Mouse (Mus musculus) stomach, embryonic 15.5 days (tissue): ENCODE results near the gene Cnot2. TPM values are rescaled to one million over a fixed set of nuclear protein-coding genes. Genes with fewer than 3 reads are reported as not detected.

ENCODE experiments used
- ATAC-seq: fragments of 200-750 bp; cut with Nextera tagmentation; 2 replicates; pipeline ENCODE4 v1.8.0; 2017; ENCODE audit warnings: low read depth, moderate number of reproducible peaks, moderate TSS enrichment; ENCODE audit not compliant: insufficient read depth, low FRiP score
- H3K27ac ChIP-seq: fragments of 300-500 bp; sonication (generic); 2 replicates; pipeline ENCODE4 v1.5.1; 2015; ENCODE audit warnings: mild to moderate bottlenecking, inconsistent platforms
- H3K27me3 ChIP-seq: fragments of 300-500 bp; sonication (generic); replicated peaks from 2 replicates; pipeline ENCODE4 v1.6.1; 2015; ENCODE audit warnings: inconsistent platforms
- H3K36me3 ChIP-seq: fragments of 300-500 bp; sonication (generic); 2 replicates; pipeline ENCODE4 v1.6.1; 2015; ENCODE audit warnings: inconsistent platforms
- H3K4me1 ChIP-seq: fragments of 300-500 bp; sonication (generic); 2 replicates; pipeline ENCODE4 v1.6.1; 2015; ENCODE audit warnings: inconsistent platforms
- H3K4me2 ChIP-seq: fragments of 300-500 bp; sonication (generic); 2 replicates; pipeline ENCODE4 v1.6.1; 2015; ENCODE audit warnings: mild to moderate bottlenecking, inconsistent platforms
- H3K4me3 ChIP-seq: fragments of 300-500 bp; sonication (generic); replicated peaks from 2 replicates; pipeline ENCODE4 v1.5.1; 2015; ENCODE audit warnings: inconsistent platforms
- H3K9ac ChIP-seq: fragments of 300-500 bp; sonication (generic); 2 replicates; pipeline ENCODE4 v1.6.1; 2015; ENCODE audit warnings: inconsistent platforms
- H3K9me3 ChIP-seq: fragments of 300-500 bp; sonication (generic); 2 replicates; pipeline ENCODE4 v1.6.1; 2016; ENCODE audit warnings: inconsistent platforms
- WGBS: fragments of 180-500 bp; shearing (Covaris S2); methylation state at CpG from one replicate; pipeline ENCODE4 v1.1.7; 2015; 5-methylcytosine and 5-hydroxymethylcytosine counted together
- polyA plus RNA-seq: library from polyadenylated mRNA; unstranded; fragments of >200 nt; fragmentation: Nextera tagmentation; extraction: Ambion mirVana; gene quantifications from 2 replicates; pipeline ENCODE4 v1.2.1, GENCODE M21; 2015

Cnot2 gene
- polyA plus RNA-seq, 1 experiment from 2014 or later: 76.5 TPM

- Histone ChIP-seq H3K4me2 (peak overlapping the region; percentile 97), H3K36me3 (no peaks in the 10 kb centered on the region), H3K4me1 (peaks cover 7% of the 10 kb centered on the region; the same call in 1 of the 2 replicates), H3K27me3 (peaks cover 5% of the 10 kb centered on the region; the same call in 1 of the 2 replicates), H3K9me3 (no peaks in the 10 kb centered on the region), H3K27ac (no peak overlapping the region), H3K9ac (peak overlapping the region; percentile 50; the same call in 1 of the 2 replicates), H3K4me3 (peak overlapping the region; percentile 65)
- WGBS: 7% methylated on average over 5 of the region's 5 CpGs
- ATAC-seq: no peak
Observed at GRCm38 (mm10) chr10:116472579-116472978, 108.7 kb downstream of the Cnot2 start.

- H3K9ac ChIP-seq: no peak overlapping the region
- no peak for ATAC-seq
- no peak overlapping the region for H3K4me2 ChIP-seq
Observed at GRCm38 (mm10) chr10:116470306-116470925, 110.9 kb downstream of the Cnot2 start.

GRCm38 (mm10) chr10:116468094-116468493, 113.2 kb downstream of the Cnot2 start:
- no peaks in the 10 kb centered on the region for H3K36me3 ChIP-seq
- no peak overlapping the region for H3K27ac ChIP-seq
- H3K4me3 ChIP-seq: no peak overlapping the region
- peaks cover 7% of the 10 kb centered on the region; the same call in 1 of the 2 replicates for H3K4me1 ChIP-seq
- H3K9ac ChIP-seq: no peak overlapping the region
- H3K27me3 ChIP-seq: no peaks in the 10 kb centered on the region
- no peaks in the 10 kb centered on the region for H3K9me3 ChIP-seq
- WGBS: 78% methylated on average over 5 of the region's 5 CpGs
- no peak for ATAC-seq
- H3K4me2 ChIP-seq: no peak overlapping the region

More at GRCm38 (mm10) chr10:116470306-116470925, 110.9 kb downstream of the Cnot2 start:
- H3K36me3 ChIP-seq: no peaks in the 10 kb centered on the region
- H3K9me3 ChIP-seq: no peaks in the 10 kb centered on the region
- WGBS: 84% methylated on average over 11 of the region's 11 CpGs
- peaks cover 5% of the 10 kb centered on the region; the same call in 1 of the 2 replicates for H3K27me3 ChIP-seq
- no peak overlapping the region for H3K27ac ChIP-seq
- H3K4me3 ChIP-seq: no peak overlapping the region
- peaks cover 7% of the 10 kb centered on the region; the same call in 1 of the 2 replicates for H3K4me1 ChIP-seq

GRCm38 (mm10) chr10:116463753-116464345, 117.5 kb downstream of the Cnot2 start:
- no peaks in the 10 kb centered on the region for H3K27me3 ChIP-seq
- H3K36me3 ChIP-seq: no peaks in the 10 kb centered on the region
- no peak overlapping the region for H3K27ac ChIP-seq
- no peak overlapping the region for H3K9ac ChIP-seq
- no peak overlapping the region for H3K4me2 ChIP-seq
- no peaks in the 10 kb centered on the region for H3K9me3 ChIP-seq
- WGBS: 90% methylated on average over 12 of the region's 12 CpGs
- H3K4me3 ChIP-seq: no peak overlapping the region
- no peaks in the 10 kb centered on the region for H3K4me1 ChIP-seq
- ATAC-seq: no peak

GRCm38 (mm10) chr10:116461443-116461842, 119.9 kb downstream of the Cnot2 start:
- WGBS: 86% methylated on average over 9 of the region's 9 CpGs
- no peaks in the 10 kb centered on the region for H3K4me1 ChIP-seq
- H3K9me3 ChIP-seq: no peaks in the 10 kb centered on the region
- H3K27ac ChIP-seq: no peak overlapping the region
- H3K4me3 ChIP-seq: no peak overlapping the region
- no peak overlapping the region for H3K9ac ChIP-seq
- H3K4me2 ChIP-seq: no peak overlapping the region
- no peaks in the 10 kb centered on the region for H3K27me3 ChIP-seq
- no peak for ATAC-seq
- H3K36me3 ChIP-seq: no peaks in the 10 kb centered on the region

- 92% methylated on average over 9 of the region's 9 CpGs for WGBS
- Histone ChIP-seq H3K27ac (no peak overlapping the region), H3K9ac (no peak overlapping the region), H3K36me3 (no peaks in the 10 kb centered on the region), H3K9me3 (no peaks in the 10 kb centered on the region), H3K4me2 (no peak overlapping the region), H3K4me1 (no peaks in the 10 kb centered on the region), H3K4me3 (no peak overlapping the region), H3K27me3 (no peaks in the 10 kb centered on the region)
- ATAC-seq: no peak
Observed at GRCm38 (mm10) chr10:116458786-116459185, 122.5 kb downstream of the Cnot2 start.

- WGBS: 92% methylated on average over 7 of the region's 7 CpGs
- no peak overlapping the region for H3K4me3 ChIP-seq
- no peak overlapping the region for H3K4me2 ChIP-seq
- H3K9me3 ChIP-seq: no peaks in the 10 kb centered on the region
- no peak overlapping the region for H3K27ac ChIP-seq
- no peaks in the 10 kb centered on the region for H3K36me3 ChIP-seq
- no peaks in the 10 kb centered on the region for H3K4me1 ChIP-seq
- H3K27me3 ChIP-seq: no peaks in the 10 kb centered on the region
- no peak for ATAC-seq
- H3K9ac ChIP-seq: no peak overlapping the region
Observed at GRCm38 (mm10) chr10:116452771-116453170, 128.5 kb downstream of the Cnot2 start.

GRCm38 (mm10) chr10:116450621-116451020, 130.7 kb downstream of the Cnot2 start:
- no peak for ATAC-seq

GRCm38 (mm10) chr10:116448166-116448565, 133.1 kb downstream of the Cnot2 start:
- Histone ChIP-seq H3K36me3 (no peaks in the 10 kb centered on the region), H3K4me3 (no peak overlapping the region), H3K27ac (no peak overlapping the region), H3K27me3 (no peaks in the 10 kb centered on the region), H3K9ac (no peak overlapping the region), H3K9me3 (no peaks in the 10 kb centered on the region), H3K4me1 (no peaks in the 10 kb centered on the region), H3K4me2 (no peak overlapping the region)
- ATAC-seq: no peak
- WGBS: 92% methylated on average over 12 of the region's 12 CpGs

More at GRCm38 (mm10) chr10:116450621-116451020, 130.7 kb downstream of the Cnot2 start:
- Histone ChIP-seq H3K36me3 (no peaks in the 10 kb centered on the region), H3K27ac (no peak overlapping the region), H3K9ac (no peak overlapping the region), H3K4me1 (no peaks in the 10 kb centered on the region), H3K4me2 (no peak overlapping the region), H3K27me3 (no peaks in the 10 kb centered on the region), H3K4me3 (no peak overlapping the region), H3K9me3 (no peaks in the 10 kb centered on the region)
- WGBS: 60% methylated on average over 9 of the region's 9 CpGs

GRCm38 (mm10) chr10:116447176-116447575, 134.1 kb downstream of the Cnot2 start:
- Histone ChIP-seq H3K36me3 (no peaks in the 10 kb centered on the region), H3K4me2 (no peak overlapping the region), H3K4me3 (no peak overlapping the region), H3K9ac (no peak overlapping the region), H3K27me3 (no peaks in the 10 kb centered on the region), H3K4me1 (no peaks in the 10 kb centered on the region), H3K27ac (no peak overlapping the region), H3K9me3 (no peaks in the 10 kb centered on the region)
- no peak for ATAC-seq
- 85% methylated on average over 9 of the region's 9 CpGs for WGBS

GRCm38 (mm10) chr10:116446040-116446439, 135.3 kb downstream of the Cnot2 start:
- no peak overlapping the region for H3K9ac ChIP-seq
- no peak overlapping the region for H3K4me3 ChIP-seq
- no peak for ATAC-seq
- no peak overlapping the region for H3K27ac ChIP-seq
- WGBS: 85% methylated on average over 12 of the region's 12 CpGs
- no peaks in the 10 kb centered on the region for H3K27me3 ChIP-seq
- H3K9me3 ChIP-seq: no peaks in the 10 kb centered on the region
- H3K4me1 ChIP-seq: no peaks in the 10 kb centered on the region
- H3K4me2 ChIP-seq: no peak overlapping the region
- no peaks in the 10 kb centered on the region for H3K36me3 ChIP-seq

GRCm38 (mm10) chr10:116444826-116445225, 136.5 kb downstream of the Cnot2 start:
- Histone ChIP-seq H3K9me3 (no peaks in the 10 kb centered on the region), H3K4me3 (no peak overlapping the region), H3K4me1 (no peaks in the 10 kb centered on the region), H3K27me3 (no peaks in the 10 kb centered on the region), H3K9ac (no peak overlapping the region), H3K27ac (no peak overlapping the region), H3K4me2 (no peak overlapping the region), H3K36me3 (no peaks in the 10 kb centered on the region)
- 94% methylated on average over 8 of the region's 8 CpGs for WGBS
- ATAC-seq: no peak
